Mouse (Mus musculus) embryonic facial prominence, embryonic 10.5 days (tissue): ENCODE results near the gene Zfp160. TPM values are rescaled to one million over a fixed set of nuclear protein-coding genes. Genes with fewer than 3 reads are reported as not detected.
"Not testable (repeated sequence)": the region's sequence is repeated elsewhere in the genome, so short reads cannot be mapped to it uniquely, and the experiment has no call there.

Experiments used
- DNase-seq: peaks from one replicate; pipeline ENCODE4 v3.0.0-alpha.2; 2017; ENCODE audit warnings: low spot score
- H3K27ac ChIP-seq: fragments of 300-500 bp; sonication (generic); replicated peaks from 2 replicates; pipeline ENCODE4 v1.5.1; 2016; ENCODE audit warnings: mild to moderate bottlenecking
- H3K27me3 ChIP-seq: fragments of 300-500 bp; sonication (generic); replicated peaks from 2 replicates; pipeline ENCODE4 v1.6.1; 2016; ENCODE audit warnings: low read depth, mild to moderate bottlenecking; ENCODE audit not compliant: poor library complexity, severe bottlenecking
- H3K36me3 ChIP-seq: fragments of 300-500 bp; sonication (generic); replicated peaks from 2 replicates; pipeline ENCODE4 v1.6.1; 2016; ENCODE audit warnings: mild to moderate bottlenecking, moderate library complexity
- H3K4me1 ChIP-seq: fragments of 300-500 bp; sonication (generic); 2 replicates; pipeline ENCODE4 v1.6.1; 2016
- H3K4me3 ChIP-seq: fragments of 300-500 bp; sonication (generic); 2 replicates; pipeline ENCODE4 v1.5.1; 2016; ENCODE audit warnings: mild to moderate bottlenecking, moderate library complexity
- H3K9me3 ChIP-seq: fragments of 300-500 bp; sonication (generic); 2 replicates; pipeline ENCODE4 v1.6.1; 2016; ENCODE audit warnings: mild to moderate bottlenecking
- WGBS: fragments of 180-500 bp; shearing (Covaris S2); methylation state at CpG from one replicate; pipeline ENCODE4 v1.1.7; 2016; 5-methylcytosine and 5-hydroxymethylcytosine counted together
- polyA plus RNA-seq: library from polyadenylated mRNA; unstranded; fragments of >200 nt; fragmentation: Nextera tagmentation; extraction: Ambion mirVana; gene quantifications from 2 replicates; pipeline ENCODE4 v1.2.1, GENCODE M21; 2016

Zfp160 gene
- polyA plus RNA-seq, 1 experiment from 2014 or later: 18.1 TPM

GRCm38 (mm10) chr17:21055111-21055510 is 46.4 kb downstream of the Zfp160 start:
- H3K4me3 ChIP-seq, H3K9me3 ChIP-seq, H3K27ac ChIP-seq, H3K27me3 ChIP-seq, H3K36me3 ChIP-seq, DNase-seq, H3K4me1 ChIP-seq: not testable (repeated sequence)
- 86% methylated on average over 1 of the region's 1 CpGs for WGBS

GRCm38 (mm10) chr17:21065501-21065900 is 56.8 kb downstream of the Zfp160 start:
- no peaks in the 10 kb centered on the region for H3K4me1 ChIP-seq
- H3K4me3 ChIP-seq: no peak overlapping the region
- 54% methylated on average over 1 of the region's 1 CpGs for WGBS

GRCm38 (mm10) chr17:21067036-21067435 is 58.3 kb downstream of the Zfp160 start:
- no peaks in the 10 kb centered on the region for H3K27me3 ChIP-seq
- H3K27ac ChIP-seq: no peak overlapping the region
- peaks cover 20% of the 10 kb centered on the region; the same call in 1 of the 2 replicates for H3K9me3 ChIP-seq
- H3K4me3 ChIP-seq: no peak overlapping the region
- H3K4me1 ChIP-seq: no peaks in the 10 kb centered on the region
- no peaks in the 10 kb centered on the region for H3K36me3 ChIP-seq
- no peak for DNase-seq

More at GRCm38 (mm10) chr17:21065501-21065900, 56.8 kb downstream of the Zfp160 start:
- Histone ChIP-seq H3K27me3 (no peaks in the 10 kb centered on the region), H3K9me3 (peaks cover 12% of the 10 kb centered on the region; the same call in 1 of the 2 replicates), H3K36me3 (no peaks in the 10 kb centered on the region), H3K27ac (no peak overlapping the region)
- DNase-seq: no peak

GRCm38 (mm10) chr17:21069443-21069842 is 60.7 kb downstream of the Zfp160 start:
- DNase-seq, H3K4me1 ChIP-seq, H3K27me3 ChIP-seq, H3K27ac ChIP-seq, H3K36me3 ChIP-seq, H3K4me3 ChIP-seq: not testable (repeated sequence)
- peaks cover 26% of the 10 kb centered on the region for H3K9me3 ChIP-seq
- no CpG with 5 or more reads among the region's 3 CpGs for WGBS

- not testable (repeated sequence) for H3K27me3 ChIP-seq, H3K36me3 ChIP-seq, H3K27ac ChIP-seq, H3K4me1 ChIP-seq, DNase-seq, H3K4me3 ChIP-seq
- peaks cover 26% of the 10 kb centered on the region for H3K9me3 ChIP-seq
- 82% methylated on average over 2 of the region's 2 CpGs for WGBS
Measured at GRCm38 (mm10) chr17:21070971-21071370, 62.3 kb downstream of the Zfp160 start.

Other genes with a start within 250 kb of the Zfp160 start
- gene Vmn1r228, start 222.7 kb upstream of the Zfp160 start, polyA plus RNA-seq: not detected in 2 replicates
- 0.01 TPM in 1 of 2 replicates, not detected in the other for gene Vmn1r229, start 197.3 kb upstream of the Zfp160 start, polyA plus RNA-seq
- not detected in 2 replicates for gene Vmn1r230, start 168.5 kb upstream of the Zfp160 start, polyA plus RNA-seq
- not detected in 2 replicates for gene Vmn1r231, start 103.8 kb upstream of the Zfp160 start, polyA plus RNA-seq
- not detected in 2 replicates for gene Vmn1r232, start 89.2 kb upstream of the Zfp160 start, polyA plus RNA-seq
- gene Ppp2r1a, start 63.6 kb upstream of the Zfp160 start, polyA plus RNA-seq: 440 and 446 TPM in 2 replicates
- not detected in 2 replicates for gene Vmn1r233, start 12.4 kb upstream of the Zfp160 start, polyA plus RNA-seq
- gene Vmn1r234, start 217.2 kb downstream of the Zfp160 start, polyA plus RNA-seq: not detected in 2 replicates
- not detected in 2 replicates for gene Vmn1r235, start 247.5 kb downstream of the Zfp160 start, polyA plus RNA-seq